Mouse (Mus musculus): Measurements from ENCODE around the gene Cfap157. TPM values are rescaled to one million over a fixed set of nuclear protein-coding genes. Genes with fewer than 3 reads are reported as not detected.

The Cfap157 gene
- total and polyA plus RNA-seq, 2 experiments from 2014 or later: 1.1 to 1.4 TPM

DNA sequence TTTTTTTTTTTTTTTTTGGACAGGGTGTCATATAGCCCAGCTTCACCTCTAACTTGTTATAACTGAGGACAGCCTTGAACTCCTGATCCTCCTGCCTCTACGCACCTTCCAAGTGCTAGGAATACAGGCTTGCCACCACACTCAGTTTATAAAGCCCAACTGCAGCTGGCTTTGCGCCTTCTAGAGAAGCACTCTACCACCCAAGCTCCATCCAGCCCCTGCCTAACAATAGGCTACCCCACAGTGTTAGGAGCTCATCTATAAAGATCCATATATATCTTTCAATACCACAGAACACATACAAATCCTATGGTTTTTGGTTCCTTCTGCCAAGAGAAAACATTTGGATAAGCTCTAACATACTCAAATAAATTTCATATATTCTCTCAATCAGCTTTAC lies 32.3 kb upstream of the Cfap157 start:
- Histone ChIP-seq H3K9me3 (ENCODE audit: low read length) (no peaks in the 10 kb centered on the region), H3K4me2 (ENCODE audit: low read depth, low read length, poor library complexity, severe bottlenecking) (no peak overlapping the region), H3K4me1 (ENCODE audit: insufficient read depth, low read length) (no peaks in the 10 kb centered on the region), H3K4me3 (ENCODE audit: low read depth, low read length) (no peak overlapping the region), H3K27ac (ENCODE audit: low read depth, low read length) (no peak overlapping the region), H3K9ac (replicated peaks; ENCODE audit: low read length, poor library complexity, severe bottlenecking) (no peak overlapping the region), H3K36me3 (ENCODE audit: insufficient read depth, low read length) (peaks cover 66% of the 10 kb centered on the region), H3K27me3 (ENCODE audit: insufficient read depth, low read length) (no peaks in the 10 kb centered on the region)
- ATAC-seq (ENCODE audit: low FRiP score): no peak
- peak; percentile 24 for DNase-seq (ENCODE audit: low spot score)
- WGBS: 94% methylated on average over 2 of the region's 2 CpGs
- no peak for TF ChIP-seq CTCF (IDR thresholded peaks at IDR 0.05)

- H3K36me3 ChIP-seq (ENCODE audit: insufficient read depth, low read length): peaks cover 71% of the 10 kb centered on the region
These were observed 27.7 kb upstream of the Cfap157 start for GRCm38 (mm10) chr2:32811959-32812358.

GRCm38 (mm10) chr2:32808816-32809566 lies 24.8 kb upstream of the Cfap157 start:
- Histone ChIP-seq H3K27me3 (ENCODE audit: insufficient read depth, low read length) (no peaks in the 10 kb centered on the region), H3K9ac (replicated peaks; ENCODE audit: low read length, poor library complexity, severe bottlenecking) (no peak overlapping the region)

More at GRCm38 (mm10) chr2:32811959-32812358, 27.7 kb upstream of the Cfap157 start:
- Histone ChIP-seq H3K4me3 (ENCODE audit: low read depth, low read length) (no peak overlapping the region), H3K9ac (replicated peaks; ENCODE audit: low read length, poor library complexity, severe bottlenecking) (no peak overlapping the region), H3K27me3 (ENCODE audit: insufficient read depth, low read length) (no peaks in the 10 kb centered on the region), H3K4me2 (ENCODE audit: low read depth, low read length, poor library complexity, severe bottlenecking) (no peak overlapping the region), H3K9me3 (ENCODE audit: low read length) (no peaks in the 10 kb centered on the region), H3K4me1 (ENCODE audit: insufficient read depth, low read length) (no peaks in the 10 kb centered on the region), H3K27ac (ENCODE audit: low read depth, low read length) (no peak overlapping the region)
- ATAC-seq (ENCODE audit: low FRiP score): no peak
- WGBS: 85% methylated on average over 8 of the region's 8 CpGs
- no peak for DNase-seq (ENCODE audit: low spot score)
- no peak for TF ChIP-seq CTCF (IDR thresholded peaks at IDR 0.05)

DNA sequence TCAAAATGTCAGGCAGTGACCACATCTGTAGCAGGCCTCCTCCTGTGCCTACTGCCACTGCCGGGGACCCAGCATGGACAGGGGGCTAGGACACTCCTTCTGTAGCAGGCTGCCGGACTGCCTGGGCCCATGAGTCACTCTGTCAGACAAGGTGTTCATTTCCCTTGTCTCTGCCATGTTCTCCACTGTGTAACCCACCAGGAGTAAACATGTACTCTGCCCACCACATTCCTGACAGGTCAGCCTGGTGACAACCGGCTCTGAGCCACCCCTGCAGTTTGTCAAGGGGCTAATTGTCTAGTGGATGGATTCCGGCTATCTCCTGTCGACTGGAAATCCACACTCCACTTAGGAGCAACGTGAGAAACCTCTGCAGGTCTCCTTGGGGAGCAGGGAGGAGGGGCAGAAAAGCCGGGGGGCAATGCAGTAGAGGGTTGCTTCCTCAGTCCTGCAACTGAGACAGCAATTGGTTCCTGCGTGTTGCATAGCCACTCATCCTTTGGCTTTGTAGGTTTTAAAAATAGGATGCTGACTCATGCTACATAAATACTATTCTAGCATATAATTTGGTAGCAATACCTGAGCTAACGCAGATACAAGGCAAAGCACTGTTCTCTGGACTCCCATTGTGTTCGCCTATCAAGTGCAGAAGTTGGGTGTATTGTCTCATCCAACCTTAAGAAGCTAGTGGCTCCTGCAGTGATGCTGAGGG lies 14.2 kb upstream of the Cfap157 start:
- Histone ChIP-seq H3K9ac (replicated peaks; ENCODE audit: low read length, poor library complexity, severe bottlenecking) (no peak overlapping the region), H3K4me3 (ENCODE audit: low read depth, low read length) (no peak overlapping the region), H3K9me3 (ENCODE audit: low read length) (no peaks in the 10 kb centered on the region), H3K4me2 (ENCODE audit: low read depth, low read length, poor library complexity, severe bottlenecking) (no peak overlapping the region), H3K4me1 (ENCODE audit: insufficient read depth, low read length) (no peaks in the 10 kb centered on the region), H3K27ac (ENCODE audit: low read depth, low read length) (no peak overlapping the region), H3K36me3 (ENCODE audit: insufficient read depth, low read length) (peaks cover 83% of the 10 kb centered on the region), H3K27me3 (ENCODE audit: insufficient read depth, low read length) (no peaks in the 10 kb centered on the region)
- DNase-seq (ENCODE audit: low spot score): no peak
- ATAC-seq (ENCODE audit: low FRiP score): no peak
- WGBS: 73% methylated on average over 10 of the region's 10 CpGs
- TF ChIP-seq CTCF (IDR thresholded peaks at IDR 0.05): no peak

More at GRCm38 (mm10) chr2:32808816-32809566, 24.8 kb upstream of the Cfap157 start:
- Histone ChIP-seq H3K27ac (ENCODE audit: low read depth, low read length) (no peak overlapping the region), H3K4me3 (ENCODE audit: low read depth, low read length) (no peak overlapping the region), H3K9me3 (ENCODE audit: low read length) (no peaks in the 10 kb centered on the region), H3K4me2 (ENCODE audit: low read depth, low read length, poor library complexity, severe bottlenecking) (no peak overlapping the region), H3K4me1 (ENCODE audit: insufficient read depth, low read length) (no peaks in the 10 kb centered on the region), H3K36me3 (ENCODE audit: insufficient read depth, low read length) (peaks cover 75% of the 10 kb centered on the region)
- DNase-seq (ENCODE audit: low spot score) (no peak), ATAC-seq (ENCODE audit: low FRiP score) (no peak)
- TF ChIP-seq CTCF (IDR thresholded peaks at IDR 0.05): no peak
- WGBS: 95% methylated on average over 14 of the region's 14 CpGs

DNA sequence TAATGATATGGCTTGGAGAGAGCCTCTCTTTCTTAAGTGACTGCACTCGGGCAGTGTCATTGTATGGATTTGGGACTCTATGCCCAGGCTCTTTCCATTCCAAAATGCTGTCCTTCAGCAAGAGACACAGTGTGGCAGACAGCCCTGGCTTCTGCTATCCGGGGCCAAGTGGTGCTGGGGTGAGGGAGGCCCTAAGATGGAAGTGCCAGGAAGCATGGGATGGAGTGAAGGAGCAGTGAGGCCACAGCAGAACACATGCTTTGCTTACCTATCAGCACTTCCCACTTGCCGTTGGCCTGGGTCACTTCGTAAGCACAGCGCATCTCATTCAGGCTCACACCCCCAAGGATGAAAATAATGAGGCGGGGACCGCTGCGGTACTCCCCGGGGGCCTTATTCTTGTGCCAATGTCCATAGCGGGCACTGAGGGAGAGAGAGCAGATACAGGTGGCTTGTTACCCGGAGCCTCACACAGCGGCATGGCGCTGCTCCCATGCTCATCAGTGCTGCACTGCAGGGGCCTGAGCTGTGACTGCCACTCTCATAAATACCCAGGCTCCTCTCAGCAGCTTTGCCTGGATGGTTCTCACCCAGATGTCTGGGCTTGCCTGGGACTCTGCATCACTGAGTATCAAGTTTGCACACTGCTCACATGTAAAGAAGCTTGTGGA lies 11.7 kb upstream of the Cfap157 start:
- H3K9ac ChIP-seq (replicated peaks; ENCODE audit: low read length, poor library complexity, severe bottlenecking): no peak overlapping the region
- H3K4me2 ChIP-seq (ENCODE audit: low read depth, low read length, poor library complexity, severe bottlenecking): no peak overlapping the region
- H3K27ac ChIP-seq (ENCODE audit: low read depth, low read length): no peak overlapping the region
- no peaks in the 10 kb centered on the region for H3K4me1 ChIP-seq (ENCODE audit: insufficient read depth, low read length)
- no peak for TF ChIP-seq CTCF (IDR thresholded peaks at IDR 0.05)
- WGBS: 84% methylated on average over 13 of the region's 13 CpGs
- H3K9me3 ChIP-seq (ENCODE audit: low read length): no peaks in the 10 kb centered on the region
- peaks cover 78% of the 10 kb centered on the region for H3K36me3 ChIP-seq (ENCODE audit: insufficient read depth, low read length)
- no peaks in the 10 kb centered on the region for H3K27me3 ChIP-seq (ENCODE audit: insufficient read depth, low read length)
- no peak overlapping the region for H3K4me3 ChIP-seq (ENCODE audit: low read depth, low read length)
- no peak for DNase-seq (ENCODE audit: low spot score)
- ATAC-seq (ENCODE audit: low FRiP score): no peak

Data from midbrain, postnatal 0 days (tissue).